Mouse (Mus musculus): Measurements from ENCODE around the gene Golga3.
A peak's percentile ranks its signal among the peaks of the same experiment; 100 is the strongest.

Golga3 gene

GRCm38 (mm10) chr5:110176362-110177020 is at the start of gene Golga3:
Golga3 (plus strand) TSS chr5:110176701.
- DNase-seq = peak; percentile 97

GRCm38 (mm10) chr5:110135293-110136086 is 41.0 kb upstream of the Golga3 start, which contains the start of gene Chfr:
Chfr (plus strand) TSS chr5:110135842.
- DNase-seq = peak; percentile 100

- DNase-seq = no peak
These were observed 40.4 kb upstream of the Golga3 start for GRCm38 (mm10) chr5:110136087-110136464.

- no peak for DNase-seq
These were observed 38.7 kb upstream of the Golga3 start for GRCm38 (mm10) chr5:110137816-110138215.

GRCm38 (mm10) chr5:110139325-110139724 is 37.2 kb upstream of the Golga3 start:
- DNase-seq = no peak

GRCm38 (mm10) chr5:110140424-110140823 is 36.1 kb upstream of the Golga3 start:
- no peak for DNase-seq

- DNase-seq = peak; percentile 27
These were observed 34.2 kb upstream of the Golga3 start for GRCm38 (mm10) chr5:110142309-110142708.

GRCm38 (mm10) chr5:110143007-110143406 is 33.5 kb upstream of the Golga3 start:
- DNase-seq = peak; percentile 9

GRCm38 (mm10) chr5:110169374-110169773 is 7.1 kb upstream of the Golga3 start:
- no peak for DNase-seq

GRCm38 (mm10) chr5:110177021-110177420 is 520 bp downstream of the Golga3 start:
- no peak for DNase-seq

- no peak for DNase-seq
These were observed 2.1 kb downstream of the Golga3 start for GRCm38 (mm10) chr5:110178628-110179027.

GRCm38 (mm10) chr5:110181716-110182115 is 5.2 kb downstream of the Golga3 start:
- no peak for DNase-seq

GRCm38 (mm10) chr5:110203164-110203895 is 26.8 kb downstream of the Golga3 start:
- peak; percentile 8 for DNase-seq

- no peak for DNase-seq
These were observed 28.3 kb downstream of the Golga3 start for GRCm38 (mm10) chr5:110204777-110205176.

GRCm38 (mm10) chr5:110211312-110211711 is 34.8 kb downstream of the Golga3 start:
- DNase-seq = no peak

- DNase-seq = no peak
These were observed 40.3 kb downstream of the Golga3 start for GRCm38 (mm10) chr5:110216780-110217179.

GRCm38 (mm10) chr5:110220331-110220730 is 43.8 kb downstream of the Golga3 start:
- DNase-seq = no peak

- DNase-seq = no peak
These were observed 46.3 kb downstream of the Golga3 start for GRCm38 (mm10) chr5:110222757-110223156.

GRCm38 (mm10) chr5:110225056-110225455 is 48.6 kb downstream of the Golga3 start:
- DNase-seq = no peak

GRCm38 (mm10) chr5:110227336-110227883 is 50.9 kb downstream of the Golga3 start:
- DNase-seq = no peak

- peak; percentile 9 for DNase-seq
These were observed 53.9 kb downstream of the Golga3 start for GRCm38 (mm10) chr5:110230401-110230779.

GRCm38 (mm10) chr5:110230780-110231461 is 54.4 kb downstream of the Golga3 start, which contains the start of gene Ankle2:
Ankle2 (plus strand) TSS chr5:110231004.
- DNase-seq = peak; percentile 95
